In the genomic region with DNA sequence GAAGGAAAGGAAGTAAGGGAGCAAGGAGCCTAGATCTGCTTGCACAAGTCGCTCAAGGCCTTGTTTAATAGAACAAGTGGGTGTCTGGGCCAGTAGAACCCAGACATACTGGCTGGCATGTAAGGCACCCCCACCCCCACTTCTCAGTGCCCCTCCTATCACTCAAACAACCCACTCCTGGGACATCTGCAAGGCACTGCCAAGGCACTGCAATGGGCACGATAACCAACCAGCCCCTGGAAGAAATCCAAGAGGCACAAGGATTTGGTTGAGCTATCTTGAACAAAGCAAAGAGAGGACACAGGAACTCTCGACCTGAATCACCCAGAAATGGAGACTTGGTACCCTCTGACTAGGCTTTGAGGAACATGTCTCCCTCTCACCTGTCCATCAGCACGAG, we compare ENCODE assay signal across 23 mouse cellular contexts. TPM values are rescaled to one million over a fixed set of nuclear protein-coding genes. Genes with fewer than 3 reads are reported as not detected.
A peak's percentile ranks its signal among the peaks of the same experiment; 100 is the strongest.
DNase-seq lines count a peak whose midpoint lies in the region; ATAC-seq and TF ChIP-seq lines count a peak whose summit lies in the region.
"Had no signal": no experiment of that assay in that cellular context is flagged by ENCODE, and none has a peak within 500 bp of the region (broad histone marks: within the 10 kb centered on the region; RNA-seq: fewer than 3 reads in every experiment).

No protein-coding gene starts in this region.

- no peak overlapping the region for H3K4me2 ChIP-seq in hindbrain, postnatal 0 days (ENCODE audit: low read depth, low read length)
- H3K4me2 ChIP-seq: embryonic facial prominence, embryonic 12.5 days; forebrain, embryonic 13.5 days; forebrain, embryonic 15.5 days had no signal

- no peaks in the 10 kb centered on the region for H3K4me1 ChIP-seq in hindbrain, postnatal 0 days (ENCODE audit: insufficient read depth, low read length)
- H3K4me1 ChIP-seq: embryonic facial prominence, embryonic 10.5 days; embryonic facial prominence, embryonic 12.5 days; forebrain, embryonic 13.5 days; forebrain, embryonic 15.5 days had no signal

- peaks cover 75% of the 10 kb centered on the region for H3K36me3 ChIP-seq in hindbrain, postnatal 0 days (ENCODE audit: insufficient read depth, low read length)

- TF ChIP-seq CTCF in hindbrain, postnatal 0 days (IDR thresholded peaks at IDR 0.05; ENCODE audit: low read depth) = no peak

- no peaks in the 10 kb centered on the region for H3K9me3 ChIP-seq in hindbrain, postnatal 0 days (ENCODE audit: low read length)
- H3K9me3 ChIP-seq: embryonic facial prominence, embryonic 10.5 days; embryonic facial prominence, embryonic 12.5 days; forebrain, embryonic 13.5 days; forebrain, embryonic 15.5 days; G1E had no signal

- peak; percentile 78 for ATAC-seq in megakaryocyte progenitor cell, adult 5-6 weeks (replicated peaks; ENCODE audit: poor library complexity)
- ATAC-seq in hindbrain, postnatal 0 days = no peak
- ATAC-seq: CD4-positive, CD25-positive, alpha-beta regulatory T cell, adult 4 months; forebrain, embryonic 13.5 days; forebrain, embryonic 15.5 days; forebrain, postnatal 0 days had no signal

- H3K27me3 ChIP-seq in hindbrain, postnatal 0 days (ENCODE audit: insufficient read depth, low read length) = no peaks in the 10 kb centered on the region
- H3K27me3 ChIP-seq: CH12.LX; embryonic facial prominence, embryonic 12.5 days; forebrain, embryonic 13.5 days; forebrain, embryonic 15.5 days had no signal

- peak; percentile 92 for DNase-seq in heart, adult 11 months
- no peak for DNase-seq in heart, adult 9 months (ENCODE audit: low spot score in 2 of 2)
- no peak for DNase-seq in layer of hippocampus, adult 9-11 months
- no peak for DNase-seq in hindbrain, postnatal 0 days (ENCODE audit: low spot score)
- DNase-seq: adrenal gland, adult 2 months; adrenal gland, postnatal 10 days; adrenal gland, postnatal 25 days; B cell, adult 2 months; cerebellum, adult 11 months; cerebellum, adult 18-20 months; cerebellum, adult 8-10 months; cerebellum, adult 9-11 months; cerebellum, postnatal 14 days; cerebellum, postnatal 36 days; forebrain, postnatal 0 days had no signal

- H3K9ac ChIP-seq in hindbrain, postnatal 0 days (replicated peaks; ENCODE audit: low read length) = no peak overlapping the region
- H3K9ac ChIP-seq: embryonic facial prominence, embryonic 12.5 days; forebrain, embryonic 13.5 days; forebrain, embryonic 15.5 days; forebrain, postnatal 0 days had no signal

- 82% methylated on average over 4 of the region's 4 CpGs for WGBS in hindbrain, postnatal 0 days

- no peak overlapping the region for H3K27ac ChIP-seq in hindbrain, postnatal 0 days
- H3K27ac ChIP-seq: embryonic facial prominence, embryonic 10.5 days; embryonic facial prominence, embryonic 12.5 days; forebrain, embryonic 13.5 days; forebrain, embryonic 15.5 days had no signal

- no peak overlapping the region for H3K4me3 ChIP-seq in hindbrain, postnatal 0 days (ENCODE audit: low read length)
- H3K4me3 ChIP-seq: embryonic facial prominence, embryonic 10.5 days; embryonic facial prominence, embryonic 12.5 days; forebrain, embryonic 13.5 days; forebrain, embryonic 15.5 days had no signal

RNA-seq across cellular contexts. Expression of a gene that starts 16.3 kb away (rescaled TPM):
- total RNA-seq in megakaryocyte progenitor cell, adult 5-6 weeks (2015) = 24.3 and 25.0 TPM in 2 replicates
- 29.1 and 33.6 TPM in 2 replicates for total RNA-seq in megakaryocyte progenitor cell, adult 5-6 weeks (2017)
- 86.1 and 88.6 TPM in 2 replicates for total RNA-seq in hindbrain, postnatal 0 days (2014; rRNA removed)
- 84.9 and 86.8 TPM in 2 replicates for polyA plus RNA-seq in hindbrain, postnatal 0 days (2015; fragmentation: Nextera tagmentation; extraction: Ambion mirVana)

RNA-seq across cellular contexts. Expression of a gene that starts 19.5 kb away (rescaled TPM):
- total RNA-seq in megakaryocyte progenitor cell, adult 5-6 weeks (2015) = 4.2 and 5.3 TPM in 2 replicates
- total RNA-seq in megakaryocyte progenitor cell, adult 5-6 weeks (2017) = 13.4 and 15.9 TPM in 2 replicates
- 3.2 and 5.6 TPM in 2 replicates for total RNA-seq in hindbrain, postnatal 0 days (2014; rRNA removed)
- polyA plus RNA-seq in hindbrain, postnatal 0 days (2015; fragmentation: Nextera tagmentation; extraction: Ambion mirVana) = 3.7 and 4.3 TPM in 2 replicates
- total RNA-seq: G1E had no signal
- polyA plus RNA-seq: G1E had no signal

RNA-seq across cellular contexts. Expression of a gene that starts 19.6 kb away (rescaled TPM):
- total RNA-seq in megakaryocyte progenitor cell, adult 5-6 weeks (2015) = 34.1 and 40.2 TPM in 2 replicates
- total RNA-seq in megakaryocyte progenitor cell, adult 5-6 weeks (2017) = 43.6 and 50.4 TPM in 2 replicates
- total RNA-seq in hindbrain, postnatal 0 days (2014; rRNA removed) = 33.5 and 34.3 TPM in 2 replicates
- polyA plus RNA-seq in hindbrain, postnatal 0 days (2015; fragmentation: Nextera tagmentation; extraction: Ambion mirVana) = 35.1 and 36.0 TPM in 2 replicates
- polyA plus RNA-seq: G1E had no signal

RNA-seq across cellular contexts. Expression of a gene that starts 40.1 kb away (rescaled TPM):
- total RNA-seq in megakaryocyte progenitor cell, adult 5-6 weeks (2015) = 8.3 and 9.5 TPM in 2 replicates
- 6.1 and 8.6 TPM in 2 replicates for total RNA-seq in megakaryocyte progenitor cell, adult 5-6 weeks (2017)
- total RNA-seq in hindbrain, postnatal 0 days (2014; rRNA removed) = 8.1 and 8.3 TPM in 2 replicates
- polyA plus RNA-seq in hindbrain, postnatal 0 days (2015; fragmentation: Nextera tagmentation; extraction: Ambion mirVana) = 3.1 and 5.2 TPM in 2 replicates

RNA-seq across cellular contexts. Expression of a gene that starts 48.3 kb away (rescaled TPM):
- total RNA-seq in megakaryocyte progenitor cell, adult 5-6 weeks (2015) = 4.8 and 5.6 TPM in 2 replicates
- 10.5 and 12.2 TPM in 2 replicates for total RNA-seq in megakaryocyte progenitor cell, adult 5-6 weeks (2017)
- total RNA-seq in hindbrain, postnatal 0 days (2014; rRNA removed) = 30.0 and 46.2 TPM in 2 replicates
- polyA plus RNA-seq in hindbrain, postnatal 0 days (2015; fragmentation: Nextera tagmentation; extraction: Ambion mirVana) = 22.6 and 22.8 TPM in 2 replicates
